Mouse (Mus musculus): ENCODE measurements at regions not wholly inside any gene's neighbourhood (a gene's known extent, or its start where the extent isn't known, plus 50 kb on each side); places are given as distances from the start of the nearest gene placed in this dataset.

DNA sequence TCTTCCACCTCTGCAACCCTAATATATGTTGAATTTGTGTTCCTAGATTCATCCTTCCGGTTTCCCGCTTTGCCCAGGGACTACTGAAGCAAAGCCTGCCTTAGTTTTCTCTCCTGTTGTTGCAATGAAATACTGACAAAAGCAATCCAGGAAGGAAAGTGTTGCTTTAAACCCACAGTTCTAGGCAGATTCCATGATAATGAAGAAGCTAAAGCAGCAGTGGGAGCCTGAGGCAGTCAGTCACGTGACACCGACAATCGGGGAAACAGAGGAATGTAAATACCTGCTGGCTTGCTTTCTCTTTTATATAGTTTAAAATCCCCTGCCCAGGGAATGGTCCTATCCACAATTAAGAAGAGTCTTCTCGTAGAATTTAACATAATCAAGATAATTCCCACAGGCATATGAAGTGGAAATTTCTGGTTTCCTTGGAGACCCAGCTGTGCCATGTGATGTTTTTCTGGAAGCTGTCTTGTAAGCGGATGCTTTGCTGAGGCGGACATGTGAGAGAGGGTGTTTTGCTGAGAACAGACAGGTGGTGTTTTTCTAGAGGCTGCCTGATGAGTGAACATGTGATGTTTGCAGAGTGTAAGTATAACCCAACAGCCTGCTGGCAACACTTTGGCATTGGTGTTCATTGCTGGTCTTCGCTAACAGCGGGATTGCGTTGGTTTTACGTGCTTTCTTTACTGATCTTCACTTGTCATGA, 398.0 kb downstream of the Prim2 start:
- ATAC-seq (ENCODE audit: extremely low read depth, insufficient number of reproducible peaks, low FRiP score, low TSS enrichment) = no peak
- H3K9me3 ChIP-seq = no peaks in the 10 kb centered on the region
- H3K27ac ChIP-seq (replicated peaks) = no peak overlapping the region
- WGBS = 47% methylated on average over 12 of the region's 12 CpGs
- H3K4me2 ChIP-seq = peak overlapping the region; percentile 49
- no peaks in the 10 kb centered on the region for H3K36me3 ChIP-seq
- H3K4me1 ChIP-seq = peaks cover 3% of the 10 kb centered on the region; the same call in 1 of the 2 replicates
- peak overlapping the region; percentile 20 for H3K4me3 ChIP-seq
- no peak overlapping the region for H3K9ac ChIP-seq
- no peaks in the 10 kb centered on the region for H3K27me3 ChIP-seq (replicated peaks)

DNA sequence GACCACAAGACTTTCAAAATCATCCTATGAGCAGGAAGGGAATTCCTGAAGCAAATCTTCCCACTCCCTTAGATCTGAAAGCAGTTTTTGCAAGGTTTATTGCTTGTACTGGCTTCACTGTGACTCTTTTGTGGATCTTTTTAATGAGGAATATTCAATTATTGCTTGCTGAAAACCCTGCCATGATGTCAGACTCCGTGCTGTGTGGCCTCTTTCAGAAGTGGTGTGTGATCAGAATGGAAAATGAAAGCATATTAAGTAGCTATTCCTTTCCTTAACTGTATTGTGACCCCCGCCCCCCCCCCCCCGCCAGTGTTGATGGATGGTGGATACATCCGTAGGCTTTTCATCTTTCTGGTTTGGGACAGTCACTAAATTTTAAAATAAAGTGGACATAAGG, 400.4 kb downstream of the Prim2 start:
- peaks cover 5% of the 10 kb centered on the region; the same call in 1 of the 2 replicates for H3K4me1 ChIP-seq
- WGBS = 61% methylated on average over 4 of the region's 4 CpGs
- ATAC-seq (ENCODE audit: extremely low read depth, insufficient number of reproducible peaks, low FRiP score, low TSS enrichment) = no peak
- H3K27me3 ChIP-seq (replicated peaks) = no peaks in the 10 kb centered on the region
- H3K4me2 ChIP-seq = no peak overlapping the region
- H3K36me3 ChIP-seq = no peaks in the 10 kb centered on the region
- H3K9me3 ChIP-seq = no peaks in the 10 kb centered on the region
- H3K4me3 ChIP-seq = no peak overlapping the region
- no peak overlapping the region for H3K9ac ChIP-seq
- no peak overlapping the region for H3K27ac ChIP-seq (replicated peaks)

DNA sequence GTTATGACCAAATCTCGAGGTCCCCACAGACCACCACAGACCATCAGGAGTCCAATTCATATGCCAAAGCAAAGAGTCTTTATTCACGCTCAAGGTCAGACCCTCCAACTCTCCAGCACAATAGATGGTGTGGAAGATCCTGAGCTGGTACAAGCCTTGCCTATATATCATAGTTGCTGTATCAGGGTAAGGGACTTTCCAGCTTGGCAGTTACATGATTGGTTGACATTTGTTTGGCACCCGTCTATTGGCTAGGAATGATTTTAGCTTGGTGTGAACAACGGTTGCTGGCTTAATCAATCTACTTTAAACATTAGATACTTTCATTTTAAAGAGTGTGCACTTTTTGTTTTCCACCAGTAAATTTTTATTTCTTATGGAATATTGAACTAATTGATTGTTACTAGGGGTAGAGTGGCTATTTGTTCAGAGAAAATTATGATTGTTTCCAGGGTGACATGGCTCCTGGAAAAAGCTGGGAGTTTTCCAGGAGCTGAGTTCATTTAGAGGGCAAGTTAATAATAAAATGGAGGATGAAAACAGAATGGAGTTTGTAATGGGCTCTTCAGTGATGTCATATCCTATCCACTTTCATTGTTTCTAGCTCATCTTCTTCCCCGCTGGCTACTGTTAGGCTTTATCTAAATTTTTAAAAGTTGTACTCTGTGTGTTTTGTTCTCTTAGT, 403.7 kb downstream of the Prim2 start:
- Histone ChIP-seq H3K9ac (no peak overlapping the region), H3K9me3 (no peaks in the 10 kb centered on the region), H3K4me2 (no peak overlapping the region), H3K27ac (replicated peaks) (no peak overlapping the region), H3K4me3 (no peak overlapping the region), H3K4me1 (0 out of 2 replicates have a peak, but pooled peaks cover 2% of the 10 kb centered on the region), H3K27me3 (replicated peaks) (no peaks in the 10 kb centered on the region), H3K36me3 (no peaks in the 10 kb centered on the region)
- WGBS = 63% methylated on average over 5 of the region's 5 CpGs
- no peak for ATAC-seq (ENCODE audit: extremely low read depth, insufficient number of reproducible peaks, low FRiP score, low TSS enrichment)

DNA sequence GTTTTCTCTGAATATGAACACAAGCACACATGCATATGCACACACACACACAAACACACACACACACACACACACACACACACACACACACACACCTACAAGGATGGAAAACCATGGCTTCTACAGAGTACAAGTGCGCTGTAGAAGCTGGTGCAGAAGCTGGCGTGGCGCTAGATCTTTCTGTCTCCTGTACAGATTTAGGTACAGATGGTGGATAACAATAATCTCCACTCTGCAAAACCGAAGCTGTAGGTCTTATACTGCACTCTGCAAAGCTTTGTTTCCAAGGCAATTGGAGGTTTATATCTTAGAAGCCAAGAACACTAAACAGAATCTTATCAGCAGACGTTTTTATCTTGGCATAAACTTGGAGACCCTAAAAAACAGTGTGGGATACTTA, 420.1 kb downstream of the Prim2 start:
- no peaks in the 10 kb centered on the region for H3K4me1 ChIP-seq
- H3K4me2 ChIP-seq = no peak overlapping the region
- H3K4me3 ChIP-seq = no peak overlapping the region
- H3K9ac ChIP-seq = no peak overlapping the region
- no peaks in the 10 kb centered on the region for H3K27me3 ChIP-seq (replicated peaks)
- H3K9me3 ChIP-seq = no peaks in the 10 kb centered on the region
- no peak for ATAC-seq (ENCODE audit: extremely low read depth, insufficient number of reproducible peaks, low FRiP score, low TSS enrichment)
- no peaks in the 10 kb centered on the region for H3K36me3 ChIP-seq
- whole genome bisulfite sequencing = 68% methylated on average over 5 of the region's 5 CpGs
- H3K27ac ChIP-seq (replicated peaks) = no peak overlapping the region

DNA sequence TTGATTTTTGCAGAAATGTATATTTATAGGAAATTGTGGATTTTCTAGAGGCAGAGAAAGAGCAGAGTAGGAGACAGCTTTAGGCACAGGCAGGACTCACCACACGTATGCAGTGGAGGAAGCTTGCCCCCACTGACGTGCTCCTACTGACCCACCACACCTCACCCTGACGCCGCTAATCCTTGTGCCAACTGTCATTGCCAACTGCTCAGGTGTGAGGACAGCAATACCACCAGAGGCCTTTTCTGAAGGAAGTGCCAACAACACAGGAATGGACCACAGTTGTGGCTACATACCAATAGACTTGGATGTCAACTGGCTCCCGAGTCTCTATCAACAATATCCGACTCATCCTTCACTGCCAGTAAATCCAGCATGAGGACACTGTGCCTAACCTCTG, 422.5 kb downstream of the Prim2 start:
- no peak overlapping the region for H3K4me2 ChIP-seq
- H3K27me3 ChIP-seq (replicated peaks) = no peaks in the 10 kb centered on the region
- no peak overlapping the region for H3K27ac ChIP-seq (replicated peaks)
- WGBS = 80% methylated on average over 6 of the region's 6 CpGs
- H3K9ac ChIP-seq = no peak overlapping the region
- no peaks in the 10 kb centered on the region for H3K4me1 ChIP-seq
- H3K9me3 ChIP-seq = no peaks in the 10 kb centered on the region
- ATAC-seq (ENCODE audit: extremely low read depth, insufficient number of reproducible peaks, low FRiP score, low TSS enrichment) = no peak
- H3K4me3 ChIP-seq = no peak overlapping the region
- no peaks in the 10 kb centered on the region for H3K36me3 ChIP-seq

DNA sequence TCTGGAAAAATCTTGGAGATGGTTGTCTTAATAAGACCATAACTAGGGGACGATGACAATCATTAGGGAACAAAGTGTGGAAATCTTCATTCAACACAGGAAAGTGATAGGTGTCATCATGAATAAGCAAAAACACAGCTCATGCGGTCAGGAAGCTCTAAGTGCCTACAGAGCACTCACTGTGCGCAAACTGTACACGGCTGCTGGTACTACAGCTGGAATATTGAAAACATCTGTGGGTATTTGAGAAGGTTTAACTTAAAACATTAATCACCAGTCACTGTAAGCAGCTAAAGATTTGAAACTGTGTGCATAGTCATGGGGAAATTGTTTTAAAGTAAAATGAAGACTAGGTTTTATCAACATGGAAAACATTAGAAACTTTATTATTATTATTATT, 424.4 kb downstream of the Prim2 start:
- no peak overlapping the region for H3K9ac ChIP-seq
- H3K4me2 ChIP-seq = no peak overlapping the region
- H3K4me1 ChIP-seq = no peaks in the 10 kb centered on the region
- ATAC-seq (ENCODE audit: extremely low read depth, insufficient number of reproducible peaks, low FRiP score, low TSS enrichment) = no peak
- no peak overlapping the region for H3K27ac ChIP-seq (replicated peaks)
- no peaks in the 10 kb centered on the region for H3K36me3 ChIP-seq
- no peaks in the 10 kb centered on the region for H3K9me3 ChIP-seq
- H3K4me3 ChIP-seq = no peak overlapping the region
- H3K27me3 ChIP-seq (replicated peaks) = no peaks in the 10 kb centered on the region
- 66% methylated on average over 4 of the region's 4 CpGs for WGBS

DNA sequence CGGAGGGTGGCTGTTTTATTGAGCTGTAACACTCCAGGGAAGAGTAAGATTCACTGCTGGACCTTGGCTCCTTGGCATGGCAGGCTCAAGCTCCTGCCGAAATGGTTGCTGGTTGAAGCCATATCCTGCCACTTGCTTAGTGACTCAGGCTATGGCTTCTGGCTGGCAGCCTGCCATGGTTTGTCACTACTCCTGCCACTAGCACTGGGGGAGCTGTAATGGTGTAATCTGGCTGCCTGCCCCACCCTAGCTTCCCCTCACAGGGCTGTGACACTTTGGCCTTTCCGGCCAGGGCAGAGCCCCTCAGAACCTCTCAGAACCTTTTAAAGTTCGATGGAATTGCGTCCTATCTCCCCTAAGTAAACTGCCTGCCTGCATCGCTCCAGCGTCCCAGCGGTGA, 424.9 kb downstream of the Prim2 start:
- Histone ChIP-seq H3K27ac (replicated peaks) (no peak overlapping the region), H3K4me3 (no peak overlapping the region), H3K4me1 (no peaks in the 10 kb centered on the region), H3K36me3 (no peaks in the 10 kb centered on the region), H3K9me3 (no peaks in the 10 kb centered on the region), H3K4me2 (no peak overlapping the region), H3K9ac (no peak overlapping the region), H3K27me3 (replicated peaks) (no peaks in the 10 kb centered on the region)
- ATAC-seq (ENCODE audit: extremely low read depth, insufficient number of reproducible peaks, low FRiP score, low TSS enrichment) = no peak
- WGBS = 73% methylated on average over 8 of the region's 8 CpGs

DNA sequence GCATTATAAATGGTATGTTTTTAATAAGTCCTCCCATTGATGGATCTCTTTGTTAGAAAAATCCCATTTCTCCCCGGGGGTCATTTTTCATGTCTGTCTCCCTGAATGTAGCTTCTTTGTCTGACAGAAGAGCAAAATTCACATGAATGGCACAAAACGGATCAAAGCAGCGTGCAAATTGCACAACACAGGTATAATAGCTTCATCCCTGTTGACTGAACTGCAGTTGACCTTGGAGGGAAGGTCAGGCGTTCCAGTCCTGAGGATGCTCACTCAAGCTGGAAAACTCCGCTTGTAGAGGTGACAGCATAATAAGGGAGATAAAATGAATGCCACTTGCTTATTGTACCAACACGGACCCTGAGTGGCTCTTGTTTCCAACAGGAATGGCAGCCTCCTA, 446.6 kb downstream of the Prim2 start:
- H3K9ac ChIP-seq = no peak overlapping the region
- whole genome bisulfite sequencing = 72% methylated on average over 6 of the region's 6 CpGs
- no peaks in the 10 kb centered on the region for H3K9me3 ChIP-seq
- no peak overlapping the region for H3K27ac ChIP-seq (replicated peaks)
- no peaks in the 10 kb centered on the region for H3K36me3 ChIP-seq
- no peaks in the 10 kb centered on the region for H3K4me1 ChIP-seq
- no peak for ATAC-seq (ENCODE audit: extremely low read depth, insufficient number of reproducible peaks, low FRiP score, low TSS enrichment)
- no peak overlapping the region for H3K4me3 ChIP-seq
- H3K27me3 ChIP-seq (replicated peaks) = no peaks in the 10 kb centered on the region
- no peak overlapping the region for H3K4me2 ChIP-seq

DNA sequence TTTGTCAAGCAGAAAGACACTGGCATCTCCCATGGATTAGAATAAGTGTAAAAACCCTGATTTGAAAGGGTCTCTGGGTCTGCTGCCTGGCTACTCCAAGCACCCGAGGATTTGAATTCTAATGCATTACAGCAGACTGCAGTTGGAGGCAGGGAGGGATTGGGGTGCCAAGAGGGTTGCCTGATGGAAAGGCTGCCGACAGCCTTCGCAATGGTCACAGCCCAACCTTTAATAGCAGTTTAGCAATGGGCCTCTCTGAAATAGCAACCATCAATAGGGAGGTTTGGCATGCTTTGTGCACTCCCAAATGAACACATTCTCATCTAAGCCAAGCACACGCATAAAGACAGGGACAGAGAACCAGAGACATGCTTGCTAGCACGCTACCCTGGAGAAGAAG, 454.8 kb downstream of the Prim2 start:
- H3K4me3 ChIP-seq = no peak overlapping the region
- H3K27ac ChIP-seq (replicated peaks) = no peak overlapping the region
- no peaks in the 10 kb centered on the region for H3K36me3 ChIP-seq
- no peak overlapping the region for H3K9ac ChIP-seq
- ATAC-seq (ENCODE audit: extremely low read depth, insufficient number of reproducible peaks, low FRiP score, low TSS enrichment) = no peak
- H3K4me2 ChIP-seq = no peak overlapping the region
- H3K4me1 ChIP-seq = no peaks in the 10 kb centered on the region
- 65% methylated on average over 5 of the region's 5 CpGs for WGBS
- H3K27me3 ChIP-seq (replicated peaks) = no peaks in the 10 kb centered on the region
- H3K9me3 ChIP-seq = no peaks in the 10 kb centered on the region

DNA sequence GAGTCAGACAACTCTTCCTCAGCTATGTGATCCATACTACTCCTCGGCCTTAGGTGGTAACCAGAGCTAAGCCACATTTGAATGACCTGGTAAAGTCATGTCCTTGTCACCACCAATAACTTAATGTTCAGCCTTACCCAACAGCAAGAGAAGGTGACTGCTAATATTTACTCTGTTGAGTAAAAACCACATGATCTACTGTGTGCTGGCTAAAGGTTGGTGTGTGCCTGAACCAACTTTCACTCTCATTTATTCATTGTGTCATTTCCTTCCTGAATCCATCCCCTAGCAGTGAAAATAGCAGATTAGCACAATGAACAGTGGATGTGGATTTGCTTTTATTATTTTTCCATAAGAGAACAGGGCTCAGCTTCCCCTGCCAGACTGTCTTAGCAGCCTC, 455.2 kb downstream of the Prim2 start:
- no peak overlapping the region for H3K4me3 ChIP-seq
- no peaks in the 10 kb centered on the region for H3K4me1 ChIP-seq
- 74% methylated on average over 1 of the region's 1 CpGs for WGBS
- H3K27ac ChIP-seq (replicated peaks) = no peak overlapping the region
- H3K9ac ChIP-seq = no peak overlapping the region
- no peak overlapping the region for H3K4me2 ChIP-seq
- H3K9me3 ChIP-seq = no peaks in the 10 kb centered on the region
- no peaks in the 10 kb centered on the region for H3K36me3 ChIP-seq
- no peak for ATAC-seq (ENCODE audit: extremely low read depth, insufficient number of reproducible peaks, low FRiP score, low TSS enrichment)
- H3K27me3 ChIP-seq (replicated peaks) = no peaks in the 10 kb centered on the region

DNA sequence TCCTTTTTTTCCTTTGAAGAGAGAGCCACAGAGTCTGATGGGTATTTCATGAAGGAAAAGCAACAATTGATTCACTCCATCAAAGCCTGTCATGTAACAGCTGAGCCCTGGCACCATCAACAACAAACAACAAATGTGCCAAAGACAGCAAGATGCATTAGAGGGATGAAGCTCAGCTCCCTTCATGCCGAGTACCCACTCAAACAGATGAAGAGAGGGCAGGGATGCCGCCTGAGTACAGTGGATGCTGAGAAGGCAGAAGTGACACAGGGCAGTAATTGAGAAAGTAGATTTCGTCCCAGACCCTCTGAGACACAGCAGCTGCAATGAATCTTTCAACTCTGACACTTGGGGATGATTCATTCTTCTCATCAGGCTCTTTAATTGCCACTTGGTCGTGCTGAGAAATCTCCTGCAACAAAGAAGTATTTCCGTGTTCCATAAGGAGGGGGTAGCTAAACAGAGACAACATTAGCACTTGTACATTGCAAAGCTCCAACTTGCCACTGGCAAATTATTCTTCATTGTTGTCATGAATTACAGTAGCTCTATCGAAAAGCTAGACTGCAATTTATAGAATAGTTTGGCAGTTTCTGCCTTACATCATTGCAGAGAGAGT, 467.9 kb downstream of the Prim2 start:
- no peak for ATAC-seq (ENCODE audit: extremely low read depth, insufficient number of reproducible peaks, low FRiP score, low TSS enrichment)
- WGBS = 48% methylated on average over 6 of the region's 6 CpGs
- Histone ChIP-seq H3K4me2 (no peak overlapping the region), H3K4me3 (no peak overlapping the region), H3K9ac (no peak overlapping the region), H3K27ac (replicated peaks) (no peak overlapping the region), H3K36me3 (no peaks in the 10 kb centered on the region), H3K27me3 (replicated peaks) (no peaks in the 10 kb centered on the region), H3K9me3 (no peaks in the 10 kb centered on the region), H3K4me1 (no peaks in the 10 kb centered on the region)

DNA sequence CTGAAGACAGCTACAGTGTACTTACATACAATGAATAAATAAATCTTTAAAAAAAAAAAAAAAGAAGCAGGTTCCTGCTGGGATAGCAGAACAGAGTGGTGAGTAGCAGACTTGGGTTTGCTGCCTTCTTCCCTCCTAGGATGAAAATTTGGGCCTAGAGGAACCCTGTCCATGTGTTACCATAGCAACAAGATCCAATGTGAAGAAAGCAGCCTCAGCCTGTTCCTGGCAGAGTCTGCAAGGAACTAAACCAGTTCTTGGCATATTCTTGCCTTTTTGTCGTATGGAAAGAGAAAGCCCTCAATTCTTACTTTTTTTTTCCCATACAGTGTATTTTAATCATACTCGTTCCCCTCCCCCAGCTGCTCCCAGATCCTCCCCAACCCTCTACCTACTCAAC, 474.5 kb downstream of the Prim2 start:
- no peaks in the 10 kb centered on the region for H3K9me3 ChIP-seq
- WGBS = 70% methylated on average over 2 of the region's 2 CpGs
- ATAC-seq (ENCODE audit: extremely low read depth, insufficient number of reproducible peaks, low FRiP score, low TSS enrichment) = no peak
- no peaks in the 10 kb centered on the region for H3K36me3 ChIP-seq
- H3K4me2 ChIP-seq = no peak overlapping the region
- H3K27ac ChIP-seq (replicated peaks) = no peak overlapping the region
- H3K4me1 ChIP-seq = no peaks in the 10 kb centered on the region
- no peak overlapping the region for H3K9ac ChIP-seq
- H3K27me3 ChIP-seq (replicated peaks) = no peaks in the 10 kb centered on the region
- H3K4me3 ChIP-seq = no peak overlapping the region

Data from heart, embryonic 13.5 days (tissue).